Mouse (Mus musculus) kidney, adult 2 months (tissue): ENCODE data around the gene OR5BS1P.

Experiments used
- CTCF ChIP-seq: fragments of 200-500 bp; conservative IDR thresholded peaks from 2 replicates; pipeline ENCODE4 v1.5.1; 2011; ENCODE audit warnings: low read depth, mild to moderate bottlenecking, control low read depth, low read length, moderate library complexity, mixed read lengths; ENCODE audit not compliant: insufficient read depth, insufficient read length
- POLR2A ChIP-seq: fragments of 200-500 bp; IDR thresholded peaks from one replicate; pipeline ENCODE4 v1.6.1; 2011; ENCODE audit warnings: low read depth, low read length, control low read depth

- TF ChIP-seq CTCF: no peak
- no peak for TF ChIP-seq POLR2A
Observed at GRCm38 (mm10) chr15:98514146-98514545, 44.5 kb downstream of the OR5BS1P start.
